Mouse (Mus musculus) lung, embryonic 15.5 days (tissue): ENCODE data around the gene Sept9. TPM values are rescaled to one million over a fixed set of nuclear protein-coding genes. Genes with fewer than 3 reads are reported as not detected.

ENCODE experiments used
- ATAC-seq: fragments of 200-750 bp; cut with Nextera tagmentation; 2 replicates; pipeline ENCODE4 v1.8.0; 2017; ENCODE audit warnings: moderate number of reproducible peaks, borderline replicate concordance; ENCODE audit not compliant: low FRiP score, low TSS enrichment; ENCODE audit errors: extremely low read depth
- H3K27ac ChIP-seq: fragments of 300-500 bp; sonication (generic); 2 replicates; pipeline ENCODE4 v1.5.1; 2015; ENCODE audit warnings: moderate library complexity, mild to moderate bottlenecking, inconsistent platforms
- H3K27me3 ChIP-seq: fragments of 300-500 bp; sonication (generic); 2 replicates; pipeline ENCODE4 v1.6.1; 2015; ENCODE audit warnings: inconsistent platforms
- H3K36me3 ChIP-seq: fragments of 300-500 bp; sonication (generic); 2 replicates; pipeline ENCODE4 v1.6.1; 2015; ENCODE audit warnings: inconsistent platforms
- H3K4me1 ChIP-seq: fragments of 300-500 bp; sonication (generic); 2 replicates; pipeline ENCODE4 v1.6.1; 2015; ENCODE audit warnings: inconsistent platforms
- H3K4me2 ChIP-seq: fragments of 300-500 bp; sonication (generic); 2 replicates; pipeline ENCODE4 v1.6.1; 2015; ENCODE audit warnings: inconsistent platforms, mild to moderate bottlenecking, moderate library complexity
- H3K4me3 ChIP-seq: fragments of 300-500 bp; sonication (generic); 2 replicates; pipeline ENCODE4 v1.5.1; 2015; ENCODE audit warnings: mild to moderate bottlenecking, inconsistent platforms
- H3K9ac ChIP-seq: fragments of 300-500 bp; sonication (generic); 2 replicates; pipeline ENCODE4 v1.6.1; 2015; ENCODE audit warnings: inconsistent platforms
- H3K9me3 ChIP-seq: fragments of 300-500 bp; sonication (generic); 2 replicates; pipeline ENCODE4 v1.6.1; 2016; ENCODE audit warnings: inconsistent platforms
- WGBS: fragments of 180-500 bp; shearing (Covaris S2); methylation state at CpG from one replicate; pipeline ENCODE4 v1.1.7; 2015; 5-methylcytosine and 5-hydroxymethylcytosine counted together
- polyA plus RNA-seq: library from polyadenylated mRNA; unstranded; fragments of >200 nt; fragmentation: Nextera tagmentation; extraction: Ambion mirVana; gene quantifications from 2 replicates; pipeline ENCODE4 v1.2.1, GENCODE M21; 2015

The Sept9 gene
- polyA plus RNA-seq, 1 experiment from 2014 or later, result 145 TPM

- WGBS, result 66% methylated on average over 8 of the region's 8 CpGs
- Histone ChIP-seq H3K4me1 (peaks cover 46% of the 10 kb centered on the region), H3K9me3 (no peaks in the 10 kb centered on the region), H3K4me2 (no peak overlapping the region), H3K36me3 (no peaks in the 10 kb centered on the region), H3K4me3 (no peak overlapping the region), H3K27ac (no peak overlapping the region), H3K27me3 (peaks cover 13% of the 10 kb centered on the region), H3K9ac (no peak overlapping the region)
- ATAC-seq, result no peak
These were observed 5.1 kb downstream of the Sept9 start for GRCm38 (mm10) chr11:117204606-117205005.

- peaks cover 42% of the 10 kb centered on the region for H3K4me1 ChIP-seq
- no peaks in the 10 kb centered on the region for H3K9me3 ChIP-seq
- H3K9ac ChIP-seq, result no peak overlapping the region
- WGBS, result 66% methylated on average over 6 of the region's 6 CpGs
- H3K4me3 ChIP-seq, result no peak overlapping the region
- peaks cover 11% of the 10 kb centered on the region; the same call in 1 of the 2 replicates for H3K27me3 ChIP-seq
- no peaks in the 10 kb centered on the region for H3K36me3 ChIP-seq
- H3K4me2 ChIP-seq, result no peak overlapping the region
- ATAC-seq, result no peak
- H3K27ac ChIP-seq, result no peak overlapping the region
These were observed 5.6 kb downstream of the Sept9 start for GRCm38 (mm10) chr11:117205042-117205441.

GRCm38 (mm10) chr11:117205447-117205846 is 6.0 kb downstream of the Sept9 start:
- H3K4me3 ChIP-seq, result no peak overlapping the region
- H3K9me3 ChIP-seq, result no peaks in the 10 kb centered on the region
- no peak for ATAC-seq
- H3K4me2 ChIP-seq, result no peak overlapping the region
- H3K4me1 ChIP-seq, result peaks cover 42% of the 10 kb centered on the region
- H3K9ac ChIP-seq, result no peak overlapping the region
- H3K27ac ChIP-seq, result no peak overlapping the region
- WGBS, result 71% methylated on average over 9 of the region's 9 CpGs
- H3K27me3 ChIP-seq, result peaks cover 11% of the 10 kb centered on the region; the same call in 1 of the 2 replicates
- no peaks in the 10 kb centered on the region for H3K36me3 ChIP-seq

- ATAC-seq, result no peak
- Histone ChIP-seq H3K4me3 (no peak overlapping the region), H3K4me2 (no peak overlapping the region), H3K27ac (no peak overlapping the region), H3K27me3 (no peaks in the 10 kb centered on the region; the same call in 1 of the 2 replicates), H3K36me3 (no peaks in the 10 kb centered on the region), H3K4me1 (peaks cover 25% of the 10 kb centered on the region), H3K9me3 (no peaks in the 10 kb centered on the region), H3K9ac (no peak overlapping the region)
- WGBS, result 69% methylated on average over 5 of the region's 5 CpGs
These were observed 8.0 kb downstream of the Sept9 start for GRCm38 (mm10) chr11:117207436-117207835.

DNA sequence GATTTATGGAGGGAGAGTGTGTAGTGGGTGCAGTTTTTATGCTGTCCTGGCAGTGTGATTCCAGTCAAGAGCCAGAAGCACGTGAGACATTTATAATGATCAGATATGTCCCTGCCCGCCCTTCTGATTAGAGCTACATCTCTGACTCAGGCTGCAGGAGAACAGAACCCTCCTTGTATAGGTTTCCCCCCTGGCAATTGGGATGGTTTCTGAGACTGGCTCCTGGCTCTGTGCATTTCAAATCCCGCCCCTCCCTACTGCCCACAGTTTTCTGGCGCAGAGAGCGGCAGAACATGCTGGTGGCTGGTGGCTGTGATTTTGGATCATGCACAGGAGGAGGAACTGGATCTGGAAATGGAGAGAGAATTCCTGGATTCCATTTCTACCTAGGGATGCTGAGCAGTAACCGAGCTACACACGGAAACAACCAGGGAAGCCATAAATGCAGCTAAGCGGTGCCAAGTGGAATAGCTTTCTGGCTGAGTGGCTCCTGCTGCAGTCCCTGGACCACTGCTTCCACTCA is 8.8 kb downstream of the Sept9 start:
- no peak overlapping the region for H3K9ac ChIP-seq
- H3K4me3 ChIP-seq, result no peak overlapping the region
- no peaks in the 10 kb centered on the region; the same call in 1 of the 2 replicates for H3K27me3 ChIP-seq
- WGBS, result 83% methylated on average over 8 of the region's 8 CpGs
- H3K27ac ChIP-seq, result no peak overlapping the region
- H3K4me2 ChIP-seq, result no peak overlapping the region
- H3K36me3 ChIP-seq, result no peaks in the 10 kb centered on the region
- ATAC-seq, result no peak
- peaks cover 22% of the 10 kb centered on the region for H3K4me1 ChIP-seq
- no peaks in the 10 kb centered on the region for H3K9me3 ChIP-seq

DNA sequence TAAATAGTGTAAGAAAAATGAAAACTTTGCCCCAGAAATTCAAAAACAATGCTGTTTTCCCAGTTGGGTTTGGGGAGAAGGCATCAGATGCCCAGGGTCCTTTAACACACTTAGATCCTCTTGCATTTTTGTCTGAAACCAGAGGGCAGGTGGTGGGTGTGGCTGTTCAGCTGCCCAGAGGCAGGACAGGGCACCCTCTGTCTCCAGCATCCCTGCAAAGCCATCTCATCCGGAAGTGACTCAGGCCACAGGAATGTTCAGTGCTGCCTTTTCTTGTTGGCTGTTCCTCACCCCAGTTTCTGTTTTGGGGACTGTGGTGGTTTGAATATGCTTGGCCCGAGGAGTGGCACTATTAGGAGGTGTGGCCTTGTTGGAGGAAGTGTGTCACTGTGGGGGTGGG is 17.3 kb downstream of the Sept9 start:
- Histone ChIP-seq H3K27me3 (no peaks in the 10 kb centered on the region), H3K36me3 (no peaks in the 10 kb centered on the region), H3K4me2 (no peak overlapping the region), H3K27ac (no peak overlapping the region), H3K9me3 (no peaks in the 10 kb centered on the region), H3K9ac (no peak overlapping the region), H3K4me3 (no peak overlapping the region), H3K4me1 (peaks cover 12% of the 10 kb centered on the region; the same call in 1 of the 2 replicates)
- ATAC-seq, result no peak
- 44% methylated on average over 2 of the region's 2 CpGs for WGBS

- H3K4me3 ChIP-seq, result no peak overlapping the region
- H3K36me3 ChIP-seq, result no peaks in the 10 kb centered on the region
- H3K27me3 ChIP-seq, result no peaks in the 10 kb centered on the region
- H3K27ac ChIP-seq, result no peak overlapping the region
- no peak overlapping the region for H3K4me2 ChIP-seq
- H3K4me1 ChIP-seq, result peaks cover 11% of the 10 kb centered on the region; the same call in 1 of the 2 replicates
- 82% methylated on average over 6 of the region's 6 CpGs for WGBS
- no peak for ATAC-seq
- no peaks in the 10 kb centered on the region for H3K9me3 ChIP-seq
- no peak overlapping the region for H3K9ac ChIP-seq
These were observed 18.6 kb downstream of the Sept9 start for GRCm38 (mm10) chr11:117218070-117218469.

GRCm38 (mm10) chr11:117218498-117218897 is 19.0 kb downstream of the Sept9 start:
- H3K27ac ChIP-seq, result no peak overlapping the region
- no peak overlapping the region for H3K4me2 ChIP-seq
- H3K27me3 ChIP-seq, result no peaks in the 10 kb centered on the region
- no peak overlapping the region for H3K9ac ChIP-seq
- H3K4me1 ChIP-seq, result peaks cover 7% of the 10 kb centered on the region; the same call in 1 of the 2 replicates
- H3K36me3 ChIP-seq, result no peaks in the 10 kb centered on the region
- no peak for ATAC-seq
- WGBS, result 83% methylated on average over 6 of the region's 6 CpGs
- H3K9me3 ChIP-seq, result no peaks in the 10 kb centered on the region
- H3K4me3 ChIP-seq, result no peak overlapping the region

- Histone ChIP-seq H3K36me3 (no peaks in the 10 kb centered on the region), H3K27ac (no peak overlapping the region), H3K4me3 (no peak overlapping the region), H3K4me1 (peaks cover 12% of the 10 kb centered on the region), H3K4me2 (no peak overlapping the region), H3K9me3 (no peaks in the 10 kb centered on the region), H3K9ac (no peak overlapping the region), H3K27me3 (no peaks in the 10 kb centered on the region)
- 86% methylated on average over 8 of the region's 8 CpGs for WGBS
- ATAC-seq, result no peak
These were observed 21.3 kb downstream of the Sept9 start for GRCm38 (mm10) chr11:117220777-117221176.

- Histone ChIP-seq H3K9ac (no peak overlapping the region), H3K9me3 (no peaks in the 10 kb centered on the region), H3K27me3 (no peaks in the 10 kb centered on the region), H3K4me3 (no peak overlapping the region), H3K4me1 (peaks cover 14% of the 10 kb centered on the region), H3K4me2 (no peak overlapping the region), H3K36me3 (no peaks in the 10 kb centered on the region), H3K27ac (no peak overlapping the region)
- WGBS, result 72% methylated on average over 6 of the region's 6 CpGs
- ATAC-seq, result no peak
These were observed 21.7 kb downstream of the Sept9 start for GRCm38 (mm10) chr11:117221182-117221581.

- Histone ChIP-seq H3K9ac (no peak overlapping the region), H3K4me1 (peaks cover 29% of the 10 kb centered on the region), H3K27ac (no peak overlapping the region), H3K27me3 (no peaks in the 10 kb centered on the region), H3K36me3 (no peaks in the 10 kb centered on the region), H3K4me3 (no peak overlapping the region), H3K9me3 (no peaks in the 10 kb centered on the region), H3K4me2 (no peak overlapping the region)
- no peak for ATAC-seq
- 60% methylated on average over 8 of the region's 8 CpGs for WGBS
These were observed 23.4 kb downstream of the Sept9 start for GRCm38 (mm10) chr11:117222899-117223298.

GRCm38 (mm10) chr11:117224804-117225203 is 25.3 kb downstream of the Sept9 start:
- Histone ChIP-seq H3K27ac (no peak overlapping the region; the same call in 1 of the 2 replicates), H3K4me3 (no peak overlapping the region), H3K9ac (no peak overlapping the region), H3K36me3 (no peaks in the 10 kb centered on the region), H3K4me2 (no peak overlapping the region), H3K9me3 (no peaks in the 10 kb centered on the region), H3K4me1 (peaks cover 35% of the 10 kb centered on the region), H3K27me3 (no peaks in the 10 kb centered on the region)
- ATAC-seq, result no peak
- WGBS, result 52% methylated on average over 4 of the region's 4 CpGs
